Mouse (Mus musculus) olfactory bulb, adult 2 months (tissue): Measurements from ENCODE around the gene Setd2. TPM values are rescaled to one million over a fixed set of nuclear protein-coding genes. Genes with fewer than 3 reads are reported as not detected.
A peak's percentile ranks its signal among the peaks of the same experiment; 100 is the strongest.

Experiments
- H3K27ac ChIP-seq: fragments of 200-500 bp; 2 replicates; pipeline ENCODE4 v1.5.1; 2012; ENCODE audit warnings: low read depth, low read length; ENCODE audit not compliant: insufficient read depth
- H3K4me1 ChIP-seq: fragments of 200-500 bp; 2 replicates; pipeline ENCODE4 v1.6.1; 2012; ENCODE audit warnings: low read length; ENCODE audit not compliant: control insufficient read depth, insufficient read depth
- H3K4me3 ChIP-seq: fragments of 200-500 bp; 2 replicates; pipeline ENCODE4 v1.5.1; 2012; ENCODE audit warnings: mild to moderate bottlenecking, low read depth, low read length, moderate library complexity; ENCODE audit not compliant: insufficient read depth
- CTCF ChIP-seq: fragments of 200-500 bp; IDR thresholded peaks from 2 replicates; pipeline ENCODE4 v1.5.1; 2012; ENCODE audit warnings: low read depth, mild to moderate bottlenecking, low read length, moderate library complexity; ENCODE audit not compliant: insufficient read depth
- POLR2A ChIP-seq: fragments of 200-500 bp; IDR thresholded peaks from 2 replicates; pipeline ENCODE4 v1.6.1; 2012; ENCODE audit warnings: mild to moderate bottlenecking, low read depth, low read length, moderate library complexity; ENCODE audit not compliant: insufficient read depth
- WGBS: fragments of 180-500 bp; shearing (Covaris S2); methylation state at CpG from one replicate; pipeline ENCODE4 v1.1.7; 2018; 5-methylcytosine and 5-hydroxymethylcytosine counted together
- polyA plus RNA-seq: library from polyadenylated mRNA; stranded (reverse); fragments of >200 nt; gene quantifications from 2 replicates; pipeline ENCODE4 v1.2.4, GENCODE M21; 2012; ENCODE audit warnings: low replicate concordance; ENCODE audit not compliant: missing spikeins, insufficient read depth, insufficient read length

Setd2 gene
- polyA plus RNA-seq, 1 experiment: 420 TPM

DNA sequence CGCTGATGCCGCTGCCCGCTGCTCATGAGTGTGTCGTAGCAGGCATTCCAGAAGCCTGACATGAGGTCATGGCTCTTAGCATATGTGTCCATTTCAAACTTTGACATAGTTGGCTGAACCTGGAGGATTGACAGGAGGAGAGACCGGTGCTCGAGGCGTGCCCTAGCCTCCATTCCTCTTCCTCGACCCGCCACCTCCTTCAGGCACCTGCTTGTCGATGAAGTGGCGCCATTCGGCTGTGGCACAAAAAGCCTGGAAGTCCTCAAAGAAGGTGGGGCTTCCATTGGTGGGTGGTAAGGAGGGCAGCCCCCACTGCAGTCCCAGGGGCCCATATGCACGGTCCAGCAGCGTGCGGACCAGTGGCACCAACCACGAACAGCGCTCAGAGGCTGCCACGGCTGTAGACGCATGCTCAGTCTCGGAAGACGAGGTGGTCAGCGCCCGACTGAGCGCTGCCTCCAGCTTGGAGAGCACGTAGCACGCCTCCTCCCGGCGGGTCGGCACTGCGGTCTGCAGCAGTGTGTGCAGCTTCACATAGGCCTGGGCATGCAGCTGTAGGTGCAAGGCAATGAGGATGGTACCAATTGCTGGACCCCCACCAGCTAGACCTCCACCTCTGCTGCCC lies 99.4 kb downstream of the Setd2 start:
- H3K27ac ChIP-seq: no peak overlapping the region
- no peaks in the 10 kb centered on the region for H3K4me1 ChIP-seq
- no peak overlapping the region for H3K4me3 ChIP-seq
- WGBS: 43% methylated on average over 30 of the region's 30 CpGs
- TF ChIP-seq CTCF (no peak), POLR2A (no peak)

DNA sequence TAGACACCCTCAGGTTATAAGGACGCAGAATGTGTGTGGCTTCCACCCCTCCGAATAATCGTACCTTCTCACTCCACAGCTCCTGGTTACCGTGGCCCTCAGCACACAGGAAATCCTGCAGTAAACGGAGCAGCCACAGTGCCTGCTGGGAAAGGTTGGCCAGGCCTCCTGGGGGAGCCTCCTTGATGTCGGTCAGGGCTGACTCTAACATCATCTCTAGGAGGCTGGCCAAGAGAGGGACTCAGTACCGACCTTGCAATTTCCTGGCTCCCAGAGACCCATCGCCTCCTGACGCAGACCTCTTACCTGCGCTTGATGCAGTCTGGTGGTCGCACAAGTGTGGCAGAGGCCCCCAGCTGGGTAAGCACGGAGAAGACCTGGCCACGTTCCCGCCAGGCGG lies 100.3 kb downstream of the Setd2 start:
- Histone ChIP-seq H3K27ac (no peak overlapping the region), H3K4me3 (no peak overlapping the region), H3K4me1 (no peaks in the 10 kb centered on the region)
- WGBS: 89% methylated on average over 15 of the region's 15 CpGs
- TF ChIP-seq POLR2A: no peak
- no peak for TF ChIP-seq CTCF

- Histone ChIP-seq H3K27ac (no peak overlapping the region), H3K4me1 (no peaks in the 10 kb centered on the region), H3K4me3 (no peak overlapping the region)
- 84% methylated on average over 17 of the region's 17 CpGs for WGBS
- no peak for TF ChIP-seq POLR2A
- TF ChIP-seq CTCF: no peak
These were observed 101.5 kb downstream of the Setd2 start for GRCm38 (mm10) chr9:110633882-110634281.

DNA sequence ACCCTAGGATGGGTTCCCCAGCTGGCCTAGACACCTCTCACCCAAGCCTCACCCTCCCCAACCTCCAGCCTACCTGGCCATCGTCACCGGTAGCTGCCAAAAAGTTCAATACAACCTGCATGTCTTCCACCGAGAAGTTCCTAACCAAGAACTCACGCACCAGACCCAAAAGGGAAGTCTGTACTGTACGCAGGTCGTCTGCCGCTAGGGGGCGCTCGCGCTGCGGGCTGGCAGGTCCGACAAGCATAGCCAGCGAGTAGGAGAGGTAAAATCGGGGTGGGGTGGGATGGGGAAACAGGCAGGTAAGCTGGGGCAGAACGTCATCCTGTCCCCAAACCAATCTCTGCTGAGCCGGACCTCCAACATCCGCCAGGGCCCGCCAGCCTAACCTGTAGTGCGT lies 102.8 kb downstream of the Setd2 start:
- no peak for TF ChIP-seq POLR2A
- TF ChIP-seq CTCF: peak; percentile 93
- Histone ChIP-seq H3K4me1 (no peaks in the 10 kb centered on the region), H3K27ac (no peak overlapping the region), H3K4me3 (no peak overlapping the region)
- 13% methylated on average over 19 of the region's 19 CpGs for WGBS

- TF ChIP-seq POLR2A (no peak), CTCF (no peak)
- H3K4me1 ChIP-seq: no peaks in the 10 kb centered on the region
- no peak overlapping the region for H3K27ac ChIP-seq
- no peak overlapping the region for H3K4me3 ChIP-seq
- 84% methylated on average over 10 of the region's 10 CpGs for WGBS
These were observed 106.2 kb downstream of the Setd2 start for GRCm38 (mm10) chr9:110638611-110639021.

- WGBS: 91% methylated on average over 5 of the region's 5 CpGs
- H3K4me3 ChIP-seq: no peak overlapping the region
- TF ChIP-seq POLR2A (no peak), CTCF (no peak)
- H3K27ac ChIP-seq: no peak overlapping the region
- H3K4me1 ChIP-seq: no peaks in the 10 kb centered on the region
These were observed 108.6 kb downstream of the Setd2 start for GRCm38 (mm10) chr9:110641006-110641405.

DNA sequence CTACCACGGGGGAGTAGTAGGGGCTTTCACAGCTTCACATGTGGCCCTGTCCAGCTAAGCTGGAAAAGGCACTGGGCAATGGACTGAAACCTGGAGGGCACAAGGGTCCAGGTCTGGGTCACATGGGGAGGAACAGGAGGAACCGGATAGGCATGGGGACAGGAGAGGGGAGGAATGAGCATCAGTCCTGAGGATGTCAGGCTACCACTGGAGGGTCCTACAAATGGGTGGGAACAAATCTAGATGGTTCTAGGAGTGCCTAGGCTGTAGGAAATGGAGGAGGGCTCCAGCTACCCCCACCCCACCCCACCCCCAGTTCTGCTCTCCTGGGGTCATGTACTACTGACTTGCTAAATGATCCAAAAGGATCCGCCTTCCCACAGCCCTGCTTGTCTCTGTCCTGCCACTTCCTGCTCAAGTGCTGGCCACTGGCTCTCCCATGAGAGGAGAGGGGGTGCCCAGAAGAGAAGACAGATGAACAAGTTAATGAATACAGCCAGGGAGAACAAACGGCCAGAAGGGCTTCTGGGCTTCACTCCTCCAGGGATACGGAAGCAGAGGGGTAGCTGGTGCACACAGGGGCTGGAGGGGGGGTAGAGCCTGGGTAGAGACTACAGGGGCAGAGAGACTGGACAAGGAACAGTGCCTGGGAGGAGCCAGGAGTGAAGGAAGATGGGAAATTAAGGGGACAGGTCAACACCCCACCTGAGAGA lies 110.6 kb downstream of the Setd2 start:
- Histone ChIP-seq H3K4me1 (no peaks in the 10 kb centered on the region), H3K4me3 (no peak overlapping the region), H3K27ac (no peak overlapping the region)
- TF ChIP-seq CTCF: no peak
- WGBS: 68% methylated on average over 5 of the region's 5 CpGs

DNA sequence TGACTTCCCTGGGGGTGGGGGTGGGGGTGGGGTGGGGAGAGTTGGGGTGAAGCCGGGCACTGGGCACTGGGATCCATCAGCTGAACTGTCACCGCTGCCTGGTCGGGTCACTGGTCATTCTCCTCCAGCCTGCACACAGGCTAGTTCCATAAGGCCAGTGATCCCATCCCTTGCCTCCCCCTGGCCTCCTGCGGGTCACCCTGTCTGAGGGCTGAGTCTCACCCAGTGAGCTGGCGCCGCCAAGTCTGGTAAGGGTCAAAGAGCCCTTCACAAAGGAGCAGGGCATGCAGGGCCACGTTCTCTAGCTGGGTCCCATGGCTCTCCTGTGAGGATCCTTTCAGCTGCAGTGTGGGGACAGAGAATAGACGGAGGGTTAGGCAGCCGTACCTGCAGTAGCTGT lies 111.4 kb downstream of the Setd2 start:
- H3K27ac ChIP-seq: no peak overlapping the region
- H3K4me1 ChIP-seq: no peaks in the 10 kb centered on the region
- no peak overlapping the region for H3K4me3 ChIP-seq
- 71% methylated on average over 9 of the region's 9 CpGs for WGBS
- no peak for TF ChIP-seq CTCF
- no peak for TF ChIP-seq POLR2A

DNA sequence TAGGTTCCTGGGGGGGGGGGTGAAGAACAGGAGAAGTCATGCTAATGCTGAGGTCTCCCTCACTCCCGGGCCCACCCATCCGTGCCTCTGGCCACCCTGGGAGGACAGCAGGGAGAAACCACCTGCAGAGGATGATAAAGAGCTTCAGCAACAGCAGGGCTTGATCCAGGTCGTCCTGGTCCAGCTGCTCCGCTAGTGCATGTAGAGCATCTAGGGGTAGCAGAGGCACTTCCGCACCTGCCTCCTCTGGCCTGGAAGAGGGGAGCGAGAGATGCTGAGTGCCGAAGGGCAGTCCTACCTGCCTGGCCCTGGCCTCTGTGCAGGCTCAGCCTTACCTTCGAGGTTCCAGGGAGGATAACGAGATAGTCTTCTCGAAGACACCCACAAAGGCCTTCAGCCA lies 111.9 kb downstream of the Setd2 start:
- Histone ChIP-seq H3K27ac (no peak overlapping the region), H3K4me1 (peaks cover 3% of the 10 kb centered on the region), H3K4me3 (no peak overlapping the region)
- TF ChIP-seq POLR2A (no peak), CTCF (no peak)
- WGBS: 85% methylated on average over 10 of the region's 10 CpGs
